Mouse (Mus musculus) stomach, embryonic 14.5 days (tissue): ENCODE measurements around the gene Mlf2. TPM values are rescaled to one million over a fixed set of nuclear protein-coding genes. Genes with fewer than 3 reads are reported as not detected.

ENCODE experiments used
- ATAC-seq: fragments of 200-750 bp; cut with Nextera tagmentation; 2 replicates; pipeline ENCODE4 v1.8.0; 2017; ENCODE audit warnings: low read depth, moderate TSS enrichment; ENCODE audit not compliant: insufficient number of reproducible peaks, insufficient read depth, low FRiP score
- H3K27ac ChIP-seq: fragments of 300-500 bp; sonication (generic); 2 replicates; pipeline ENCODE4 v1.5.1; 2014; ENCODE audit warnings: mild to moderate bottlenecking, low read length, moderate library complexity, mixed read lengths
- H3K27me3 ChIP-seq: fragments of 300-500 bp; sonication (generic); 2 replicates; pipeline ENCODE4 v1.6.1; 2014; ENCODE audit warnings: low read length, control low read depth, mixed read lengths; ENCODE audit not compliant: control insufficient read depth, insufficient read depth
- H3K36me3 ChIP-seq: fragments of 300-500 bp; sonication (generic); 2 replicates; pipeline ENCODE4 v1.6.1; 2014; ENCODE audit warnings: mild to moderate bottlenecking, control low read depth, low read length, moderate library complexity, mixed read lengths; ENCODE audit not compliant: control insufficient read depth, insufficient read depth
- H3K4me1 ChIP-seq: fragments of 300-500 bp; sonication (generic); 2 replicates; pipeline ENCODE4 v1.6.1; 2014; ENCODE audit warnings: low read length, control low read depth, mixed read lengths; ENCODE audit not compliant: control insufficient read depth, insufficient read depth
- H3K4me2 ChIP-seq: fragments of 300-500 bp; sonication (generic); replicated peaks from 2 replicates; pipeline ENCODE4 v1.6.1; 2014; ENCODE audit warnings: low read depth, low read length, control low read depth
- H3K4me3 ChIP-seq: fragments of 300-500 bp; sonication (generic); 2 replicates; pipeline ENCODE4 v1.5.1; 2014; ENCODE audit warnings: low read depth, low read length, control low read depth
- H3K9ac ChIP-seq: fragments of 300-500 bp; sonication (generic); replicated peaks from 2 replicates; pipeline ENCODE4 v1.6.1; 2014; ENCODE audit warnings: low read depth, mild to moderate bottlenecking, control low read depth, low read length, moderate library complexity, mixed read lengths
- H3K9me3 ChIP-seq: fragments of 300-500 bp; sonication (generic); 2 replicates; pipeline ENCODE4 v1.6.1; 2016; ENCODE audit warnings: low read depth, low read length, control low read depth; ENCODE audit not compliant: control insufficient read depth
- WGBS: fragments of 180-500 bp; shearing (Covaris S2); extraction: QIAGEN DNeasy Blood & Tissue Kit; methylation state at CpG from one replicate; pipeline ENCODE4 v1.1.7; 2014; 5-methylcytosine and 5-hydroxymethylcytosine counted together
- polyA plus RNA-seq: library from polyadenylated mRNA; unstranded; fragments of >200 nt; fragmentation: Nextera tagmentation; extraction: Ambion mirVana; gene quantifications from 2 replicates; pipeline ENCODE4 v1.2.1, GENCODE M21; 2014

The Mlf2 gene
- 341 and 354 TPM in 2 replicates for polyA plus RNA-seq

- H3K9ac ChIP-seq = peak within 1 kb of the TSS; percentile 81
- peak within 1 kb of the TSS; percentile 78 for H3K4me3 ChIP-seq
- H3K4me1 ChIP-seq = peaks cover 15% of the 10 kb centered on the region
- under 1% methylated on average over 59 of the region's 64 CpGs for WGBS
- no peaks in the 10 kb centered on the region for H3K9me3 ChIP-seq
- H3K27ac ChIP-seq = peak within 1 kb of the TSS; percentile 94
- peaks cover 27% of the 10 kb centered on the region for H3K36me3 ChIP-seq
- H3K27me3 ChIP-seq = no peaks in the 10 kb centered on the region
- peak within 1 kb of the TSS; percentile 95 for H3K4me2 ChIP-seq
- peak; percentile 94 for ATAC-seq
Observed at GRCm38 (mm10) chr6:124930754-124931524, at the start of gene Mlf2. TSS of gene Mlf2 (plus strand) at chr6:124931386.

- H3K27me3 ChIP-seq = no peaks in the 10 kb centered on the region
- no peak overlapping the region for H3K4me3 ChIP-seq
- no peaks in the 10 kb centered on the region for H3K4me1 ChIP-seq
- H3K9me3 ChIP-seq = no peaks in the 10 kb centered on the region
- ATAC-seq = no peak
- 94% methylated on average over 9 of the region's 9 CpGs for WGBS
- H3K36me3 ChIP-seq = no peaks in the 10 kb centered on the region
- no peak overlapping the region for H3K9ac ChIP-seq
- no peak overlapping the region for H3K4me2 ChIP-seq
- no peak overlapping the region for H3K27ac ChIP-seq
Observed at GRCm38 (mm10) chr6:124881821-124882220, 49.4 kb upstream of the Mlf2 start.

GRCm38 (mm10) chr6:124883351-124883750, 47.8 kb upstream of the Mlf2 start:
- no peaks in the 10 kb centered on the region for H3K4me1 ChIP-seq
- no peaks in the 10 kb centered on the region for H3K9me3 ChIP-seq
- no peak overlapping the region for H3K9ac ChIP-seq
- H3K27me3 ChIP-seq = no peaks in the 10 kb centered on the region
- no peaks in the 10 kb centered on the region for H3K36me3 ChIP-seq
- ATAC-seq = no peak
- no peak overlapping the region for H3K27ac ChIP-seq
- H3K4me2 ChIP-seq = no peak overlapping the region
- WGBS = 78% methylated on average over 10 of the region's 10 CpGs
- H3K4me3 ChIP-seq = no peak overlapping the region

GRCm38 (mm10) chr6:124884714-124885500, 46.3 kb upstream of the Mlf2 start:
- Histone ChIP-seq H3K9me3 (no peaks in the 10 kb centered on the region), H3K36me3 (no peaks in the 10 kb centered on the region), H3K4me2 (no peak overlapping the region), H3K27me3 (no peaks in the 10 kb centered on the region), H3K4me3 (no peak overlapping the region), H3K4me1 (no peaks in the 10 kb centered on the region), H3K27ac (no peak overlapping the region), H3K9ac (no peak overlapping the region)
- no peak for ATAC-seq
- 76% methylated on average over 10 of the region's 10 CpGs for WGBS

GRCm38 (mm10) chr6:124885956-124886381, 45.2 kb upstream of the Mlf2 start:
- no peaks in the 10 kb centered on the region for H3K36me3 ChIP-seq
- no peaks in the 10 kb centered on the region for H3K4me1 ChIP-seq
- no peak for ATAC-seq
- no peaks in the 10 kb centered on the region for H3K27me3 ChIP-seq
- H3K27ac ChIP-seq = no peak overlapping the region
- WGBS = 87% methylated on average over 8 of the region's 8 CpGs
- no peak overlapping the region for H3K9ac ChIP-seq
- no peak overlapping the region for H3K4me3 ChIP-seq
- no peak overlapping the region for H3K4me2 ChIP-seq
- H3K9me3 ChIP-seq = no peaks in the 10 kb centered on the region

- no peak for ATAC-seq
- Histone ChIP-seq H3K4me1 (no peaks in the 10 kb centered on the region), H3K4me3 (no peak within 1 kb of the TSS), H3K4me2 (no peak within 1 kb of the TSS), H3K27me3 (no peaks in the 10 kb centered on the region), H3K36me3 (no peaks in the 10 kb centered on the region), H3K27ac (no peak within 1 kb of the TSS), H3K9me3 (no peaks in the 10 kb centered on the region), H3K9ac (no peak within 1 kb of the TSS)
- WGBS = 73% methylated on average over 9 of the region's 9 CpGs
Observed at GRCm38 (mm10) chr6:124887986-124888385, 43.2 kb upstream of the Mlf2 start, which contains the start of gene Cd4. TSS of gene Cd4 (minus strand) at chr6:124888221.

GRCm38 (mm10) chr6:124888555-124889125, 42.5 kb upstream of the Mlf2 start:
- Histone ChIP-seq H3K9me3 (no peaks in the 10 kb centered on the region), H3K9ac (no peak overlapping the region), H3K4me1 (no peaks in the 10 kb centered on the region), H3K36me3 (no peaks in the 10 kb centered on the region), H3K4me2 (no peak overlapping the region), H3K27ac (no peak overlapping the region), H3K27me3 (no peaks in the 10 kb centered on the region), H3K4me3 (no peak overlapping the region)
- 87% methylated on average over 6 of the region's 6 CpGs for whole genome bisulfite sequencing
- ATAC-seq = no peak

- no peak overlapping the region for H3K4me3 ChIP-seq
- WGBS = 58% methylated on average over 6 of the region's 6 CpGs
Observed at GRCm38 (mm10) chr6:124890997-124891396, 40.2 kb upstream of the Mlf2 start.

More at GRCm38 (mm10) chr6:124890997-124891396, 40.2 kb upstream of the Mlf2 start:
- no peaks in the 10 kb centered on the region for H3K4me1 ChIP-seq
- no peaks in the 10 kb centered on the region for H3K36me3 ChIP-seq
- H3K9ac ChIP-seq = no peak overlapping the region
- no peak overlapping the region for H3K27ac ChIP-seq
- no peaks in the 10 kb centered on the region for H3K27me3 ChIP-seq
- no peak for ATAC-seq
- no peaks in the 10 kb centered on the region for H3K9me3 ChIP-seq
- no peak overlapping the region for H3K4me2 ChIP-seq
